Mouse (Mus musculus) erythroblast, adult 5-6 weeks (primary cell): ENCODE results near the gene Fam163a. TPM values are rescaled to one million over a fixed set of nuclear protein-coding genes. Genes with fewer than 3 reads are reported as not detected.
A peak's percentile ranks its signal among the peaks of the same experiment; 100 is the strongest.

Experiments
- ATAC-seq: replicated peaks from 2 replicates; pipeline ENCODE4 v1.8.0; 2016; ENCODE audit warnings: moderate number of reproducible peaks, mild to moderate bottlenecking, moderate TSS enrichment, inconsistent platforms; ENCODE audit not compliant: poor library complexity, low FRiP score, severe bottlenecking
- total RNA-seq, 2 experiments: library from RNA; stranded (forward) in 1 of 2; stranded (reverse) in 1 of 2; fragments of 150-400 nt in 1 of 2; fragments of 200-764, 138-1000 nt in 1 of 2; gene quantifications; 2 replicates each; pipeline versions ENCODE4 v1.2.3 to v1.2.4; 2015 to 2017; ENCODE audit warnings: low replicate concordance in 2 of 2

Gene Fam163a
- total RNA-seq, 2 experiments from 2014 or later = not detected

- peak; percentile 65 for ATAC-seq
Observed at GRCm38 (mm10) chr1:156035930-156036737, 168.7 kb downstream of the Fam163a start, which contains the start of gene Tor1aip1. Gene Tor1aip1, minus strand, starts transcription at chr1:156036480.

GRCm38 (mm10) chr1:156035269-156035929 is 169.4 kb downstream of the Fam163a start, which contains the start of gene Tor1aip2:
Gene Tor1aip2, plus strand, starts transcription at chr1:156035403.
- peak; percentile 40 for ATAC-seq

- ATAC-seq = no peak
Observed at GRCm38 (mm10) chr1:156034661-156035060, 170.2 kb downstream of the Fam163a start.

- ATAC-seq = no peak
Observed at GRCm38 (mm10) chr1:156033921-156034320, 170.9 kb downstream of the Fam163a start.

- no peak for ATAC-seq
Observed at GRCm38 (mm10) chr1:156028340-156028975, 176.4 kb downstream of the Fam163a start.

GRCm38 (mm10) chr1:156027849-156028248 is 177.0 kb downstream of the Fam163a start:
- no peak for ATAC-seq

Other genes with a start within 250 kb of the Fam163a start
- 35.5 and 42.2 TPM in 2 replicates for gene Cep350, start 231.8 kb downstream of the Fam163a start, total RNA-seq (2015; ENCODE audit: low replicate concordance)
- gene Cep350, start 231.8 kb downstream of the Fam163a start, total RNA-seq (2017; ENCODE audit: low replicate concordance) = 48.2 and 80.0 TPM in 2 replicates
- 131 and 134 TPM in 2 replicates for gene Tor1aip2, start 169.6 kb downstream of the Fam163a start, total RNA-seq (2015; ENCODE audit: low replicate concordance)
- gene Tor1aip2, start 169.6 kb downstream of the Fam163a start, total RNA-seq (2017; ENCODE audit: low replicate concordance) = 130 and 147 TPM in 2 replicates
- 65.9 and 70.0 TPM in 2 replicates for gene Tor1aip1, start 168.5 kb downstream of the Fam163a start, total RNA-seq (2015; ENCODE audit: low replicate concordance)
- 58.6 and 67.1 TPM in 2 replicates for gene Tor1aip1, start 168.5 kb downstream of the Fam163a start, total RNA-seq (2017; ENCODE audit: low replicate concordance)
- gene Tdrd5, start 98.6 kb upstream of the Fam163a start, total RNA-seq (2015; ENCODE audit: low replicate concordance) = not detected in 2 replicates
- not detected in 2 replicates for gene Tdrd5, start 98.6 kb upstream of the Fam163a start, total RNA-seq (2017; ENCODE audit: low replicate concordance)
- not detected in 2 replicates for gene Nphs2, start 105.7 kb upstream of the Fam163a start, total RNA-seq (2015; ENCODE audit: low replicate concordance)
- not detected in 2 replicates for gene Nphs2, start 105.7 kb upstream of the Fam163a start, total RNA-seq (2017; ENCODE audit: low replicate concordance)
- 340 and 471 TPM in 2 replicates for gene Gm2000, start 161.0 kb upstream of the Fam163a start, total RNA-seq (2015; ENCODE audit: low replicate concordance)
- gene Gm2000, start 161.0 kb upstream of the Fam163a start, total RNA-seq (2017; ENCODE audit: low replicate concordance) = 340 and 469 TPM in 2 replicates
- gene Axdnd1, start 216.1 kb upstream of the Fam163a start, total RNA-seq (2015; ENCODE audit: low replicate concordance) = not detected in 2 replicates
- 1.5 TPM in 1 of 2 replicates, not detected in the other for gene Axdnd1, start 216.1 kb upstream of the Fam163a start, total RNA-seq (2017; ENCODE audit: low replicate concordance)